Mouse (Mus musculus) 416B (cell line): ENCODE measurements around the gene Tenm2.

ENCODE experiments used
- DNase-seq: peaks from one replicate; pipeline ENCODE4 v3.0.0; 2011; ENCODE audit warnings: low read depth

The Tenm2 gene

GRCm38 (mm10) chr11:37079403-37079802, 156.4 kb downstream of the Tenm2 start:
- DNase-seq, result peak; percentile 4

GRCm38 (mm10) chr11:37076989-37077598, 158.7 kb downstream of the Tenm2 start:
- DNase-seq, result no peak

DNA sequence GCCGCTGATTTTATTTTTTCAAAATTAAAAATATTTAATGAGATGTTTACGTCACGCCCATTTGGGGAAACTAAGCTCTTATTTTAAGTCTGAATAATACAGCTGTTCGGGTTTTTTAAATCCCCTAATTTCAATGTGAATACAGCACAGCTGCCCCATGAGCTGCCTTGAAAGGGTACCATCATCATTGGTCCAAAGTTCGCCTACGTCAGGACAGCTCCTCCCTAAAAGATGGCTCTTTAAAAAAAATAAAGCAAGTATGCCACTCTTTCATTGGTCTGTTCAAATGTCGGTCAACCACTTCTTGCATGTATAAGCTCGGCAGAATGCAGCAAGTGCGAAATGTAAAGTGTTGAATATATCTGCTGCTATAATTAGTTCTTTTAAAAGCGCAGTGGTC, 160.4 kb downstream of the Tenm2 start:
- DNase-seq, result no peak

DNA sequence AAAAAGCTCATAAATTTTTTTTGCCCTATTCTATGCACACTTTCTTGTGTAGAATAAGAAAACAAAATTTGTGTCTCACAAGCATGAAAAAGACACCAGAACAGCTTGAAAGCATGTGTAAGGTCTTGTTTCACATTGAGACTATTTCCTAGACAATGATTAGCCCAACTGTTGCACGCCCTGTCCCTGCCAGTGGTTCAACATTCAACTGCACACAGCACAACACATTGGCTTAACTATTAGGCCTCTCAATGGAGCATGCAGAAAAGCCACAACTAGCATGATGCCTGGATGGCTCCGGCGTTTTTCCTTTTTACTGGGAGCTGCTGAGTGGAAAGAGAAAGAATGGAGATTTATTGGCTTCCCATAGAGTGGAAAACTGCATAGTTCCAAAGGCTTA, 170.3 kb downstream of the Tenm2 start:
- DNase-seq, result no peak

DNA sequence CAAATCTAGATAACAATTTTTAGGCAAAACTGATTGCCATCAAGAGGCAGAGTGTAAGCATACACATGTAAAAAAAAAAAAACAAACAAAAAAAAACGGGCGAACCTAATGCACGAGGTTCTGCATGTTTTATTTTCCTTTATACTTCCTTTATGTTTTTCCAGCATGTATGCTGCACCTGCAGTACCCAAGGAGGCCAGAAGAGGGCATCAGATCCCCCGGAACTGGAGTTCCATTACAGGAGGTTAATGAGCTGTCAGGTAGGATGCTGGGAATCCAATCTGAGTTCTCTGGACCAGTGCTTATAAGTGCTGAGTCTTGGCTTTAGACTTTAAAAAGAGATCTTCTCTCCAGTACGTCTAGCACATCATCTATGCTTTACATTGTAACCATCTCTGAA, 189.1 kb downstream of the Tenm2 start:
- DNase-seq, result peak; percentile 30

GRCm38 (mm10) chr11:37041259-37041658, 194.5 kb downstream of the Tenm2 start:
- no peak for DNase-seq

DNA sequence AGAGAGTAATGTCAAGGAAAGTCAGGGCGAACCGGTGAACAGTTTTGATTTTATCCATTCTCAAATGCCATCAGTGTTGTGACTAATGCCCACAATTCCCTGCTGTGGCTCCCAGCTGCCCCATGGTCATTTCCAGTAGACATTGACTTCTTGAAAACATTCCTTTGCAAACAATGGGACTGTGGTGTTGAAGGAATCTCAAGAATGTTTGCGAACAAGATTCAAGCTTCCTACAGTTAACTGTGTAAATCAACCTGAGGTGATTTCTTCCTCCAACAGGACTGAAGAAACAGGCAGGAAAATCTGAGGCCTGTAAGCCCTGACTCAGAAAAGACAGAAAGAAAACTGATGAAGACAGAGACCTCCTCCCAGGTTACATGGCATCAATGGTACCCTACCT, 196.5 kb downstream of the Tenm2 start:
- DNase-seq, result no peak

DNA sequence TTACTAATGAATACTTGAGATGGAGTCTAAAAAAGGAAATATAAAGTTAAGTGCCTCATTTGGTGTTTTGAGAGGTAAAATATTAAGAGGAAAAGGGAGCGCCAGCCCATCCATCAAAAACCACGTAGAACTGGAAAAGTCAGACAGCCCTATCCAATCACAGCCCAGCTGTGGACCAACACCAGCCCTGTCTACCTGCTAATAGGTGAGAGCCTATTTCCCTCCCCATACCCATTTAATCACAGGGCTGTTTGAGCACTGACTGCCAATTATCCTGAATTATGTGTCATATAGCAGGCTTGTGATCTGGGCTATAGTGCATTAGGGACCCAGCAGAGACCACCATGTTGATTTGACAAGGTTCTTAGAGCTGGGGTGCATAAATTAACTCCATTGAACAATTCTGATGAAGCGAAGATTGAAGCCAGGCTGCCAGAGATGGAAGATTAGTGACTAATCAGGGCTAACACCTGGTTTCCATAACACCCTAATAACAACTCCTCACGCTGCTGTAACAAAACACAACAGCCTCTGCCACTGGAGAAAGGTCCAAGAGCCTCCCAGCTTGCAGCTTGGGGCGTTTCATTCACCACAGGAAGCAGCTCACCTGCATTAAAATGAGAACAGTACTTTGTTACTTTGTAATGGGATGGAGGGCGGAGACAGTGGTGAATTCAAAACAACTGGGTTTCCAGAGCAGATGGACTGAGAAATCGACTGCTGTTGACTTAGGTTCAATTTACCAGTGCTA, 204.3 kb downstream of the Tenm2 start:
- no peak for DNase-seq

DNA sequence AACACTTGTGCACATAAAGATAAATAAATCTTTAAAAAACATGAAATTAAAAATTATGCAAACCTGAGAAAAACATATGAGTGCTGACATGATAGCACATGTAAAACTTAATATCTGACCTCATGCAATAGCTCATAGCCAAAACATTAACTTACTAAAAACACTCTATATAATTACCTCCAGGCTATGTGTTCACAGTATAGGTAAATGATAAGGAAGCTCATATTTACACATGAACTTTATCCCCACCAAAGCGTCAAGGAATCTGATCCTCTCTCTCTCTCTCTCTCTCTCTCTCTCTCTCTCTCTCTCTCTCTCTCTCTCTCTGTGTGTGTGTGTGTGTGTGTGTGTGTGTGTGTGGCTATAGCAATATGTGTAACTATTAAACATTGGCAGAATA, 223.9 kb downstream of the Tenm2 start:
- no peak for DNase-seq

- DNase-seq, result no peak
Observed at GRCm38 (mm10) chr11:37009243-37009642, 226.5 kb downstream of the Tenm2 start.

- DNase-seq, result no peak
Observed at GRCm38 (mm10) chr11:36997668-36998067, 238.1 kb downstream of the Tenm2 start.

DNA sequence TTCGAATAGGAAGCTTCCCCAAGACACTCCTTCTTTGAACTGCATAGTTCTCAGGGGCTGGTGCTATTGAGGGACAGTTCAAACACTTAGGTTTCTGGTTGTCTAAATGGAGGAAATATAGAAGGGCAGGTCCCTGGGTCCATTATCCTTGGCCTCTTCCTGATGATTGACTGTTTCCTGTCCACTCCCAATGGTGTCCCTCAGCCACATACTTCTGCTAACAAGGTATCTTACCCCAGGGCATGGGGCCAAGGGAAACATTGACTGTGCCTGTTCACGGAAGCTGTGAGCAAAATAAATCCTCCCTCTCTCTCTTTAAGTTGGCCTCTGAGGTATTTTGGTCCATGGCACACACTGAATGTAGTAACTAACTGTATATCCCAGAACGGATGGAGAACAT, 244.9 kb downstream of the Tenm2 start:
- DNase-seq, result no peak

GRCm38 (mm10) chr11:36988776-36989565, 246.8 kb downstream of the Tenm2 start:
- DNase-seq, result no peak

DNA sequence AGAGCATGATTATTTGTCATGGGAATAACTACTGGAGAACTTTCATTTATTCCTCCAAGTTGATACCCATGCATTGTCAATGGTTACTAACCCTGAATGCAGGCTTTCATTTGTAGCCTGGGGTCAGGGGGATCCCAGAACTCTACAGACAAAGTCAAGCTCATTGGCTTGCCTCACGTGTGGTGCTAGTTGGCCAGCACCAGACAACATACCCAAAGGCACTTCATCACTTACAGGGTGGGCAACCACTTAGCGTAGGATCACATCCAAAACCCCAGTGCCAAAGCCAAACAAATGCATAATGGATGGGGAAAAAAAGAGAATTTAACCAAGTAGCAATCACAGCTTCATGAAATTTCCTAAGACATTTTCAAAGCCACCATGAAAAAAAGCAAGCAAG, 261.6 kb downstream of the Tenm2 start:
- no peak for DNase-seq

DNA sequence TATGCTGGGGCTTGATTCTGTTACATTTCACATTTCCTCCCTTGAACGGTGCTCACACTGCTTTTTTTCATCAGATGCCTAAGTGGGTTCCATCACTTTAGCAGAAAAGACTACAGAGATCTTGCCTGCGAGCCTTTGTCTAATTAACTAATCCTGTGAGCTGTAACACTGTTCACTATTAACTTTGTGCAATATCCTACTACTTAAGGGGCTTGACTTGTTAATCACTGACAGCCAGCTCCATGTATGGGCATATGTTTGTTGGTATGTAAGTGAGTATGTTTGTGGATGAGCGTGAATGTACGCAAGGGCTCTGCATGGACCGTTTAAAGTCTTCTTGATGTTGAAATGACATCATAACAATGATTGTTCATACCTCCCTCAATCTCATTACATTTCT, 277.7 kb downstream of the Tenm2 start:
- DNase-seq, result no peak

DNA sequence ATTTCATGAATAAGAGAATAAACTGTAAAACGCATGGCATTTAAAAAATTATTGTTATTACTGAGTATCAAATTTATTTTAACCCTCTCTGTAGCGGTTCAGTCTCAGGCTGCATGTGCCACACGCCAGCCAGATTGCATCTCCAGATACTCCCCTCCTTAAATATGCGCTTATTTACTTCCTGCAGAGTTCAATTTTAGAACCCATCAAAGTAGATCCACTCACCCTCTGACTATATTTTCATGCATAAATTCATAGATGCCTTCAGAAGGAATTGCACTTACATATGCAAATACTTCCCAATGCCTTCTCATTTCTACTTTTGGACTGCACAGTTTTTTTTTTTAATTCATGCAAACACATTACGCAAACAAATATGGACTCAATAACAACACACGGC, 294.3 kb downstream of the Tenm2 start:
- no peak for DNase-seq

DNA sequence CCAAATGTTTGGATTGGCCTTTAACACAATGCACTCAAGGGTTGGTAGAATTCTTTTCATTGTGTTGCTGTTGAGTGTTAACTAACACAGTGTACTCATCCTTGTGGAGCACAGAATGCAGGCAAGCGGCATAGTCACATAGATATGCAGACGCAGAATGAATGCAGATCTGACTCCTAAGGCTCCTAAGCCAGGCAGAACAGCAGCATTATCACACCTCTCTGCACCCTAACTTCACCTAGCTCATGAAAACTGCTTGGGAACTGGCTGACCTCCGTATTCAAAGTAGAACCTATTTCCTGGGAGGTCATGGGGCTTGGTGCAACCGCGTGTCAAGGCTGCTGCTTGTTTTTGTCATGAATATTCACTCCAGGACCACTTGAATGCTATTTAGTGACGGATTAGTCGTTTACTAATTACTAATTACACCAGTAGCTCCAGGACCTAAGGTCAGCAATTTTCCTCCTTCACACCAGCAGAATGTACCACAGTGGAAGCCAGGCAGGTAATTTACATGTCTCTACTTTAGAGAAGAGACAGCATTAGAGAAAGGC, 295.1 kb downstream of the Tenm2 start:
- no peak for DNase-seq

DNA sequence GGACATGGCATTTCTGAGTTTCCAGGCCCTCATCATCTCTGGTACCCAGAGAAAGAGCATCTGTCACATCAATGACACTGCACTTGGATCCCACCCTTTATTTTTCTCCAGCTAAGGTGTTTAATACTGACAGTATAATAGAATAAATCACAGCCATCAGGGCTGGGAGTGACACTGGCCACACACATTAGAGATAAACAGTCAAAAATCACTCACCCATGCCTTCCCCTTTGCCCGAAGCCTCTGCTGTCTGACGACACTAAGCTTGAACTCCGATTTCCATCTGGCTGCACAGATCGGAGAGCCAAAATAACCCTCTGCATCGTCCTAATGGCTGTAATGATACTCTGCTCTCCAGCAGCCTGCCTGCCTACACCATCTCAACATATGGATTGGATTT, 305.9 kb downstream of the Tenm2 start:
- no peak for DNase-seq

- no peak for DNase-seq
Observed at GRCm38 (mm10) chr11:36926705-36927406, 308.9 kb downstream of the Tenm2 start.

- no peak for DNase-seq
Observed at GRCm38 (mm10) chr11:36919301-36919700, 316.5 kb downstream of the Tenm2 start.

GRCm38 (mm10) chr11:36911406-36911805, 324.4 kb downstream of the Tenm2 start:
- DNase-seq, result peak; percentile 3

DNA sequence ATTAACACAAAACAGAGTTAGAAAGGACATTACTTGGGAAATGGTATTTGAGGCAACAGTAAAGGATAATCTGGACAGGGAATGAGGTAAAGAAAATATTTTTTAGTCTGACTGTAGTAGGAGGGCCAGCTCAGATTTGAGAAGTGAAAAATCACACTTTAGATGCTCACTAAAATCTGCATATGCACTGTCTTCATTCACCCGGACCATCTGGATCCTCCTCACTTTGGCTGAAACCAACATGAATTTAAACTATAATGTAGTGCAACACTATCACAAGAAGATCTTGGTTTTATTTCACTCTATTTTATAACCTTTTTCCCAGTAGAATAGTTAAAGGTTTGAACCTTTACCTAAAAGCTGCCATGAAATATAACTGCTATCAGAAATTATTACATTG, 326.7 kb downstream of the Tenm2 start:
- no peak for DNase-seq
